In the genomic region with DNA sequence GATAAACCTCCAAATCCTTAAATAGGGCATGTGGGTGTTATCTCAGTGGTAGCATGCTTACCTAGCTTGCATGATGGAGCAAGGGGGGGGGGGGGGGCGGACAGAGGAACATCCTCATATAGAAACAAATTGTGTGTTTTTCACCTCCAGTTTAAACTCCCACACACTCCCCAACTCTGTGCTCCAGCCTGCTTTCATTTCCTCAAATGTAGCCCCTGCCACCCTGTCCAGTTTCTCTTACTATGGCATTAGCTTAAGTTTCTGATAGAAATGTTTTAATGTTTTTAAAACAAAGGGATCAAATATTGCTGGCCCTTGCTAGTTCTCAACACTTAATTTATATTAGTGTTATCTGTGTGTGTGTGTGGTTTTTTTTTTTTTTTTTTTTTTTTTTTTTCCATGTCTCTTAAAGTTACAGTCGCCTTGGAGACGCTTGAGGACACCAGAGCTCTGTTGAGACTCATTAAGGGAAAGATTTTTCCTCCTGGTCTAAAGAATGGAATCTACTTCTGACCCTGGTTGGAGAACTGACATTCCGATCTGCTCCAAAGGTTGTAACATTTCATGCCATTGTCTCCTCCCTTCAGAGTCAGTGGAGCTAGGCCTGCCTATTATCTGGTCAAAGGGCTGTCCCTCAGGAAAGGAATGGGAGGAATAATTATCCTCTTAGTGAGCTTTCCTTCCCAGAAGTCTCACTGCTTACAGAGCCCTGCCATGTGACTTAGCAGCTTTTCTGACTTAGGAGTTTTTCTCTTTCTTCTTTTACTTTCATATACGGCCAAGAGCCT, we compare ENCODE assay signal across 18 mouse cellular contexts. TPM values are rescaled to one million over a fixed set of nuclear protein-coding genes. Genes with fewer than 3 reads are reported as not detected.
DNase-seq lines count a peak whose midpoint lies in the region; ATAC-seq lines count a peak whose summit lies in the region.
"Had no signal": no experiment of that assay in that cellular context is flagged by ENCODE, and none has a peak within 500 bp of the region (broad histone marks: within the 10 kb centered on the region; RNA-seq: fewer than 3 reads in every experiment).

No protein-coding gene starts in this region.

- DNase-seq in kidney, adult 8-10 months: peak; percentile 19 to 45
- peak; percentile 66 to 72 for DNase-seq in spleen, postnatal 36 days (ENCODE audit: low spot score in 2 of 2)
- no peak for DNase-seq in spleen, postnatal 4 days (ENCODE audit: low spot score in 2 of 2)
- DNase-seq in embryo, embryonic 10.5 days (ENCODE audit: low spot score): peak; percentile 30
- DNase-seq in frontal cortex, postnatal 25 days (ENCODE audit: low spot score in 2 of 2): no peak
- DNase-seq in right cerebral cortex, postnatal 10 days (ENCODE audit: low spot score in 2 of 2): no peak
- DNase-seq: adrenal gland, postnatal 25 days; cerebellum, adult 18-20 months; gastrocnemius, postnatal 14 days; heart, postnatal 14 days; liver, embryonic 13.5 days had no signal

- H3K4me1 ChIP-seq in kidney, embryonic 16.5 days (ENCODE audit: insufficient read depth, low read length): peaks cover 11% of the 10 kb centered on the region; the same call in 1 of the 2 replicates

- H3K36me3 ChIP-seq in kidney, embryonic 16.5 days (ENCODE audit: insufficient read depth, low read length): no peaks in the 10 kb centered on the region
- H3K36me3 ChIP-seq: limb, embryonic 12.5 days; liver, embryonic 13.5 days; neural tube, embryonic 12.5 days had no signal

- no peak overlapping the region for H3K4me2 ChIP-seq in kidney, embryonic 16.5 days (replicated peaks; ENCODE audit: low read depth, low read length)
- H3K4me2 ChIP-seq: limb, embryonic 12.5 days had no signal

- WGBS in kidney, embryonic 16.5 days: 83% methylated on average over 5 of the region's 5 CpGs

- no peak overlapping the region for H3K27ac ChIP-seq in kidney, embryonic 16.5 days (ENCODE audit: low read length)
- H3K27ac ChIP-seq: limb, embryonic 12.5 days; liver, embryonic 13.5 days; neural tube, embryonic 12.5 days had no signal

- ATAC-seq in kidney, embryonic 16.5 days (ENCODE audit: low FRiP score, low TSS enrichment): no peak
- no peak for ATAC-seq in CD4-positive, CD25-positive, alpha-beta regulatory T cell, adult 4 months
- ATAC-seq: hindbrain, embryonic 16.5 days; intestine, postnatal 0 days; lung, postnatal 0 days had no signal

- H3K27me3 ChIP-seq in kidney, embryonic 16.5 days (ENCODE audit: insufficient read depth, low read length): no peaks in the 10 kb centered on the region
- H3K27me3 ChIP-seq: limb, embryonic 12.5 days; liver, embryonic 13.5 days; neural tube, embryonic 12.5 days had no signal

- no peaks in the 10 kb centered on the region; the same call in 1 of the 2 replicates for H3K9me3 ChIP-seq in kidney, embryonic 16.5 days (ENCODE audit: low read length)
- H3K9me3 ChIP-seq: limb, embryonic 12.5 days; liver, embryonic 13.5 days; neural tube, embryonic 12.5 days had no signal

- no peak overlapping the region for H3K9ac ChIP-seq in kidney, embryonic 16.5 days (replicated peaks; ENCODE audit: low read length)
- H3K9ac ChIP-seq: limb, embryonic 12.5 days; liver, embryonic 13.5 days; neural tube, embryonic 12.5 days had no signal

- no peak overlapping the region for H3K4me3 ChIP-seq in kidney, embryonic 16.5 days (ENCODE audit: low read length)
- H3K4me3 ChIP-seq: limb, embryonic 12.5 days; liver, embryonic 13.5 days; neural tube, embryonic 12.5 days had no signal

RNA-seq across cellular contexts. Expression of gene Tmem168, which starts 1.6 kb away (rescaled TPM):
- 44.0 and 44.8 TPM in 2 replicates for polyA plus RNA-seq in kidney, embryonic 16.5 days (2015; fragmentation: Nextera tagmentation; extraction: Ambion mirVana)
- polyA plus RNA-seq in CD4-positive, CD25-positive, alpha-beta regulatory T cell, adult 4 months (2017; shearing (Covaris generic)): 10 to 100 TPM; 37.1 to 43.5 TPM

Comparison
In these comparisons a context has a peak if more than half of its experiments do, and no peak if none do; other contexts are left out.
1. DNase-seq: peak in kidney, adult 8-10 months (2 of 2), spleen, postnatal 36 days (2 of 2) and embryo, embryonic 10.5 days (single experiment); none in spleen, postnatal 4 days (0 of 2), frontal cortex, postnatal 25 days (0 of 2) and right cerebral cortex, postnatal 10 days (0 of 2).